Mouse (Mus musculus): ENCODE results near the gene Gm28044.

DNA sequence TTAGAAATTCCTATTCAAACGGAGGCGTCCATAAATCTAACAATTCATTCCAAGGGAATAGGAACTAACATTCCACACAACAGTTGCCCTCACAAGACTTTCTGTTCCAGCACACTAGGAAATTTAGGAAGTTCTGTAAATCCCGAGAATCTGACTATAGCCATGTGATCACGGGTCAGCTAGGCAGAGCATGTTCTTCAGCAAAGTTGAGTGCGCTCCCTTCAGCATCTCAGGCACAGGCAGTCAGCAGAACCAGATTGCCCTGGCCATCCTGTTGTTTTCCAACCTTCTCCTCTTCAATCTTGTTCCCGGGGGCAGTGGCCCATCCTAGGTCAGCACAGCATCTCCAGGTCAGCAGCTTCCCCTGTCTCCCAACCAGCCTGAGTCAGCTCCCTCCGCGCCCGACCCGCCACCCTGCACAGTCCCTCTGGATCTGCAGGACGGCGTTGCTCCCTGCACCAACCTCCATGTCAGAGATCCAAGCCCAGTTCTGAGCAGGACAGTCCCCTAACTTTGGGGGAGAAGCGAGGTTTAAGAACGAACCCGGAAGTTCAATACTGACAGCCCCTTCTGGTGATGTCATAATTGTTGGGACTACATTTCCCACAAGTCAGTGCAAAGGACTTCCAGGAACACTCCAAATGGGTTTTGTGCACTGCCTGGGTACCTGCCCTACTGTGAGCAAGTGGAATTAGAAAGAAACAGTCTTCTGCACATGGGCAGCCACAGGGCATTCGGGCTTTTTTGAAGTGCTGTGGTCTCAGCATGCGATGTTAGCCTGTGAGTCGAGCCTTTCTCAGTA is 91.6 kb downstream of the Gm28044 start:
- TF ChIP-seq CHD2 (IDR thresholded peaks at IDR 0.05; ENCODE audit: low read depth, low read length) (no peak), ZNF384 (IDR thresholded peaks at IDR 0.05; ENCODE audit: low read depth, low read length) (no peak)

Measured in ES-E14 (cell line).